Mouse (Mus musculus) bone marrow, adult 2 months (tissue): Measurements from ENCODE around the gene Ano8.
A peak's percentile ranks its signal among the peaks of the same experiment; 100 is the strongest.

Experiments
- CTCF ChIP-seq: fragments of 200-500 bp; IDR thresholded peaks from 2 replicates; pipeline ENCODE4 v1.5.1; 2011; ENCODE audit warnings: low read length, control low read depth; ENCODE audit not compliant: control insufficient read depth, insufficient read depth
- POLR2A ChIP-seq: fragments of 200-500 bp; IDR thresholded peaks from 2 replicates; pipeline ENCODE4 v1.6.1; 2011; ENCODE audit warnings: low read depth, mild to moderate bottlenecking, control low read depth, low read length, borderline replicate concordance; ENCODE audit not compliant: control insufficient read depth

DNA sequence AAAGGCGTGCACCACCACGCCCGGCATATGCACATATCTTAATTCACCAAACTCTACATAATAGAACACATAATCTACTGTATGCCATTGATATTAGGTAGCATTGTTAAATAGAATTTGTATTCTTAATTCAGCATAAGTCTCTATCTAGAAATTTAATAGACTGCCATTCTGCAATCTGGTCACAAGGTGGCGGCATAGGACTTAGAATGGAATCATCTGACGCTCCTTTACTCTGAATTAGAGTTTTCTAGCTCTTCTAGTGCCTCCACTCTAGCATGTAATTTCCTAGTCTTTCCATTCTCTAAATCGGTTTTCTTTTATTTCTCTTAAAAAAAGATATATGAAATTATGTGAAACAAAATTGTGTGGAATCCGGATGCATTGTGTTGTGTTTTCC, 44.4 kb downstream of the Ano8 start:
- TF ChIP-seq CTCF (peak; percentile 14; the same call in 1 of the 2 replicates), POLR2A (no peak)
